Mouse (Mus musculus) MEL (cell line): ENCODE results near the gene Cd3g. TPM values are rescaled to one million over a fixed set of nuclear protein-coding genes. Genes with fewer than 3 reads are reported as not detected.

ENCODE experiments used
- DNase-seq: peaks from one replicate; pipeline ENCODE4 v3.0.0; 2011; ENCODE audit warnings: low read depth, low spot score
- H3K27ac ChIP-seq: 2 replicates; pipeline ENCODE4 v1.5.1; 2012; ENCODE audit warnings: low read depth, mild to moderate bottlenecking, control low read depth, low read length, moderate library complexity; ENCODE audit not compliant: control insufficient read depth
- H3K27me3 ChIP-seq, 2 experiments: fragments of 150-350 bp in 1 of 2; sonication (generic) in 1 of 2; 2 replicates each; pipeline ENCODE4 v1.6.1; 2012; ENCODE audit warnings: low read length in 2 of 2, mild to moderate bottlenecking in 2 of 2, improper control_type of control experiment in 1 of 2, moderate library complexity in 1 of 2; ENCODE audit not compliant: insufficient read depth in 2 of 2, control insufficient read depth in 1 of 2
- H3K36me3 ChIP-seq, 2 experiments: 2 replicates each; pipeline ENCODE4 v1.6.1; 2012 to 2014; ENCODE audit warnings: low read length in 2 of 2, improper control_type of control experiment in 1 of 2, inconsistent platforms in 1 of 2, mild to moderate bottlenecking in 1 of 2; ENCODE audit not compliant: insufficient read depth in 2 of 2, control insufficient read depth in 1 of 2
- H3K4me1 ChIP-seq, 2 experiments: fragments of 150-350 bp in 1 of 2; sonication (generic) in 1 of 2; 2 replicates each; pipeline ENCODE4 v1.6.1; 2012; ENCODE audit warnings: low read length in 2 of 2, improper control_type of control experiment in 1 of 2, mild to moderate bottlenecking in 1 of 2; ENCODE audit not compliant: insufficient read depth in 2 of 2, control insufficient read depth in 1 of 2
- H3K4me3 ChIP-seq, 2 experiments: fragments of 150-350 bp in 1 of 2; sonication (generic) in 1 of 2; 2 replicates each; pipeline ENCODE4 v1.5.1; 2012; ENCODE audit warnings: low read depth in 2 of 2, low read length in 2 of 2, mild to moderate bottlenecking in 2 of 2, moderate library complexity in 2 of 2, control low read depth in 1 of 2, improper control_type of control experiment in 1 of 2; ENCODE audit not compliant: control insufficient read depth in 1 of 2, insufficient read depth in 1 of 2
- H3K79me2 ChIP-seq: 2 replicates; pipeline ENCODE4 v1.6.1; 2012; ENCODE audit warnings: mild to moderate bottlenecking, low read length, moderate library complexity; ENCODE audit not compliant: control insufficient read depth, poor library complexity, insufficient read depth
- H3K9ac ChIP-seq: 2 replicates; pipeline ENCODE4 v1.6.1; 2012; ENCODE audit warnings: low read depth, mild to moderate bottlenecking, control low read depth, low read length, moderate library complexity; ENCODE audit not compliant: control insufficient read depth, poor library complexity, severe bottlenecking
- H3K9me3 ChIP-seq: fragments of 150-350 bp; sonication (generic); replicated peaks from 2 replicates; pipeline ENCODE4 v1.6.1; 2012; ENCODE audit warnings: mild to moderate bottlenecking, low read length, improper control_type of control experiment, moderate library complexity; ENCODE audit not compliant: insufficient read depth
- CHD1 ChIP-seq: IDR thresholded peaks from 2 replicates; pipeline ENCODE4 v1.6.1; 2012; ENCODE audit warnings: low read depth, mild to moderate bottlenecking, inconsistent platforms, low read length, improper control_type of control experiment
- CTCF ChIP-seq, 3 experiments: IDR thresholded peaks in 2 of 3; conservative IDR thresholded peaks in 1 of 3; 2 replicates each; pipeline ENCODE4 v1.5.1; 2011 to 2012; ENCODE audit warnings: low read length in 3 of 3, low read depth in 2 of 3, mild to moderate bottlenecking in 2 of 3, improper control_type of control experiment in 1 of 3, inconsistent platforms in 1 of 3, mixed read lengths in 1 of 3, moderate library complexity in 1 of 3; ENCODE audit not compliant: control insufficient read depth in 1 of 3, insufficient read depth in 1 of 3, poor library complexity in 1 of 3, severe bottlenecking in 1 of 3
- ELF1 ChIP-seq: IDR thresholded peaks from 2 replicates; pipeline ENCODE4 v1.6.1; 2014; ENCODE audit warnings: low read depth, mild to moderate bottlenecking, inconsistent platforms, low read length, improper control_type of control experiment, moderate library complexity
- EP300 ChIP-seq, 2 experiments: IDR thresholded peaks; 2 replicates each; pipeline ENCODE4 v1.6.1; 2011; ENCODE audit warnings: improper control_type of control experiment in 2 of 2, low read length in 2 of 2, low read depth in 1 of 2, mild to moderate bottlenecking in 1 of 2
- ETS1 ChIP-seq: IDR thresholded peaks from 2 replicates; pipeline ENCODE4 v1.6.1; 2012; ENCODE audit warnings: low read depth, mild to moderate bottlenecking, inconsistent platforms, low read length, improper control_type of control experiment, moderate library complexity
- GABPA ChIP-seq: IDR thresholded peaks from 2 replicates; pipeline ENCODE4 v1.6.1; 2012; ENCODE audit warnings: low read depth, mild to moderate bottlenecking, inconsistent platforms, low read length, improper control_type of control experiment, moderate library complexity
- HCFC1 ChIP-seq: IDR thresholded peaks from 2 replicates; pipeline ENCODE4 v1.6.1; 2012; ENCODE audit warnings: low read depth, mild to moderate bottlenecking, inconsistent platforms, low read length, improper control_type of control experiment, moderate library complexity
- JUND ChIP-seq: IDR thresholded peaks from 2 replicates; pipeline ENCODE4 v1.6.1; 2011; ENCODE audit warnings: low read depth, mild to moderate bottlenecking, improper control_type of control experiment, low read length
- MAX ChIP-seq: IDR thresholded peaks from 2 replicates; pipeline ENCODE4 v1.6.1; 2011; ENCODE audit warnings: low read length, improper control_type of control experiment
- MEF2A ChIP-seq: IDR thresholded peaks from 2 replicates; pipeline ENCODE4 v1.6.1; 2014; ENCODE audit warnings: low read depth, mild to moderate bottlenecking, inconsistent platforms, low read length, improper control_type of control experiment; ENCODE audit not compliant: poor library complexity, insufficient replicate concordance, severe bottlenecking; ENCODE audit errors: extremely low read depth
- MXI1 ChIP-seq: IDR thresholded peaks from 2 replicates; pipeline ENCODE4 v1.6.1; 2011; ENCODE audit warnings: mild to moderate bottlenecking, low read depth, low read length, improper control_type of control experiment
- NRF1 ChIP-seq: IDR thresholded peaks from 2 replicates; pipeline ENCODE4 v1.6.1; 2014; ENCODE audit warnings: low read depth, mild to moderate bottlenecking, inconsistent platforms, low read length, improper control_type of control experiment, moderate library complexity; ENCODE audit not compliant: poor library complexity, insufficient read depth, severe bottlenecking
- POLR2A ChIP-seq, 2 experiments: IDR thresholded peaks; 2 replicates each; pipeline ENCODE4 v1.6.1; 2011 to 2012; ENCODE audit warnings: low read length in 2 of 2, mild to moderate bottlenecking in 2 of 2, control low read depth in 1 of 2, improper control_type of control experiment in 1 of 2, low read depth in 1 of 2, moderate library complexity in 1 of 2; ENCODE audit not compliant: control insufficient read depth in 1 of 2, insufficient read depth in 1 of 2, poor library complexity in 1 of 2
- POLR2AphosphoS5 ChIP-seq: IDR thresholded peaks from 2 replicates; pipeline ENCODE4 v1.6.1; 2012; ENCODE audit warnings: low read depth, borderline replicate concordance, mild to moderate bottlenecking, inconsistent platforms, low read length, moderate library complexity, mixed read lengths
- RAD21 ChIP-seq: IDR thresholded peaks from 2 replicates; pipeline ENCODE4 v1.6.1; 2011; ENCODE audit warnings: mild to moderate bottlenecking, low read depth, low read length, improper control_type of control experiment
- USF2 ChIP-seq, 2 experiments: IDR thresholded peaks; 2 replicates each; pipeline ENCODE4 v1.6.1; 2011 to 2012; ENCODE audit warnings: improper control_type of control experiment in 2 of 2, low read length in 2 of 2, borderline replicate concordance in 1 of 2, inconsistent platforms in 1 of 2, low read depth in 1 of 2, mild to moderate bottlenecking in 1 of 2; ENCODE audit not compliant: insufficient read depth in 1 of 2
- ZC3H11A ChIP-seq: IDR thresholded peaks from 2 replicates; pipeline ENCODE4 v1.6.1; 2012; ENCODE audit warnings: low read depth, mild to moderate bottlenecking, inconsistent platforms, low read length, improper control_type of control experiment
- ZKSCAN1 ChIP-seq: IDR thresholded peaks from 2 replicates; pipeline ENCODE4 v1.6.1; 2012; ENCODE audit warnings: low read depth, mild to moderate bottlenecking, inconsistent platforms, low read length, improper control_type of control experiment, moderate library complexity
- polyA plus RNA-seq, 2 experiments: library from polyadenylated mRNA; stranded (reverse) in 1 of 2; unstranded in 1 of 2; fragments of >175 nt in 1 of 2; fragments of >200 nt in 1 of 2; gene quantifications; 2 replicates each; pipeline versions ENCODE4 v1.2.1 to v1.2.4; 2012; ENCODE audit warnings: low replicate concordance in 2 of 2, low read depth in 1 of 2; ENCODE audit not compliant: insufficient read length in 2 of 2, insufficient read depth in 1 of 2, missing spikeins in 1 of 2
- total RNA-seq: library from RNA; depleted of rRNA; stranded (reverse); fragments of 300-350 nt; gene quantifications from 2 replicates; pipeline ENCODE4 v1.2.3, GENCODE M21; 2012

Cd3g gene
- total and polyA plus RNA-seq, 3 experiments = 0.35 to 0.47 TPM; not detected in 1

DNA sequence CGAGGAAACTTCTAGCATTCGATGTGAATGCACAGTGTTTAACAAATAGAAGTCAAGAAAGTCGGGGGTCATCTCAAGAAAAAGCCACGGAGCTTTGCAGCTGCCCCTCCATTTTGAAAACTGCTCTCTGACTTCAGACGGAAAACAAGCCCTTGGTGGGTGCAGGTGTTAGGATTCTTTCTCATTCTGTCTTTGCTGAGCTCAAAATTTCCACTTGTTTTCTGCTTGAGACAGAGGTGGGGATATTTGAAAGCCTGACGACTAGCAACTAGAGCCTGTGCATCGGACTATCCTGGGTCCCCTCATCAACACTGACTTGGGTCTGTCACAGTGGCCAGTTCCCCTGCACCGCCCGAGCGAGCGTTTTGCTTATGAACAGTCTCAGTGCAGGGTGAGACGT is 27.2 kb upstream of the Cd3g start:
- Histone ChIP-seq H3K27ac (no peak overlapping the region), H3K79me2 (no peaks in the 10 kb centered on the region), H3K36me3 (peaks cover 0 to 4% of the 10 kb centered on the region in 2 experiments; a peak in 2 of 4 replicates), H3K9ac (no peak overlapping the region), H3K4me3 (no peak overlapping the region), H3K27me3 (peaks cover 1 to 2% of the 10 kb centered on the region in 2 experiments; a peak in 2 of 4 replicates), H3K4me1 (peaks cover 0 to 4% of the 10 kb centered on the region in 2 experiments; a peak in 1 of 4 replicates), H3K9me3 (no peaks in the 10 kb centered on the region)
- TF ChIP-seq MEF2A (no peak), ZC3H11A (no peak), RAD21 (no peak), ELF1 (no peak), MXI1 (no peak), NRF1 (no peak), CHD1 (no peak), CTCF (IDR thresholded peaks at IDR 0.05 in 2 of 3, conservative IDR thresholded peaks at IDR 0.05 in 1 of 3; ENCODE audit: control insufficient read depth in 1 of 3, insufficient read depth in 1 of 3, low read depth in 2 of 3, low read length in 3 of 3, poor library complexity in 1 of 3, severe bottlenecking in 1 of 3) (no peak), HCFC1 (no peak), JUND (no peak), POLR2A (IDR thresholded peaks at IDR 0.05; ENCODE audit: control insufficient read depth in 1 of 2, insufficient read depth in 1 of 2, low read depth in 1 of 2, low read length in 2 of 2, poor library complexity in 1 of 2) (no peak)
- no peak for DNase-seq

- Histone ChIP-seq H3K9me3 (no peaks in the 10 kb centered on the region), H3K27me3 (peaks cover 1 to 2% of the 10 kb centered on the region in 2 experiments; a peak in 2 of 4 replicates), H3K27ac (no peak overlapping the region), H3K79me2 (no peaks in the 10 kb centered on the region), H3K4me1 (peaks cover 0 to under 1% of the 10 kb centered on the region in 2 experiments; a peak in 3 of 4 replicates), H3K4me3 (no peak overlapping the region), H3K36me3 (peaks cover 0 to 2% of the 10 kb centered on the region in 2 experiments; a peak in 1 of 4 replicates), H3K9ac (no peak overlapping the region)
- no peak for DNase-seq
- TF ChIP-seq ZKSCAN1 (no peak), EP300 (IDR thresholded peaks at IDR 0.05; ENCODE audit: low read depth in 1 of 2, low read length in 2 of 2) (no peak), POLR2A (IDR thresholded peaks at IDR 0.05; ENCODE audit: control insufficient read depth in 1 of 2, insufficient read depth in 1 of 2, low read depth in 1 of 2, low read length in 2 of 2, poor library complexity in 1 of 2) (no peak), MAX (no peak), USF2 (IDR thresholded peaks at IDR 0.05; ENCODE audit: borderline replicate concordance in 1 of 2, insufficient read depth in 1 of 2, low read depth in 1 of 2, low read length in 2 of 2) (no peak), POLR2AphosphoS5 (no peak), ETS1 (no peak), GABPA (no peak), CTCF (IDR thresholded peaks at IDR 0.05 in 2 of 3, conservative IDR thresholded peaks at IDR 0.05 in 1 of 3; ENCODE audit: control insufficient read depth in 1 of 3, insufficient read depth in 1 of 3, low read depth in 2 of 3, low read length in 3 of 3, poor library complexity in 1 of 3, severe bottlenecking in 1 of 3) (no peak)
Measured at GRCm38 (mm10) chr9:45000249-45000648, 20.0 kb upstream of the Cd3g start.
